ENCODE assay signal across 9 mouse cellular contexts in genomic region chr7:46013266-46014010, GRCm38 (mm10). TPM values are rescaled to one million over a fixed set of nuclear protein-coding genes. Genes with fewer than 3 reads are reported as not detected.
DNase-seq lines count a peak whose midpoint lies in the region.
"Had no signal": no experiment of that assay in that cellular context is flagged by ENCODE, and none has a peak within 500 bp of the region (broad histone marks: within the 10 kb centered on the region; RNA-seq: fewer than 3 reads in every experiment).

No protein-coding gene starts in this region.

- peak; percentile 8 to 61 for DNase-seq in layer of hippocampus, adult 18-20 months (ENCODE audit: low spot score in 2 of 2)
- DNase-seq in layer of hippocampus, postnatal 25 days (ENCODE audit: extremely low spot score in 1 of 2, low spot score in 1 of 2), result no peak
- peak; percentile 66 for DNase-seq in embryo, embryonic 9.5 days (ENCODE audit: extremely low spot score)
- no peak for DNase-seq in heart, embryonic 10.5 days (ENCODE audit: low spot score)
- peak; percentile 22 to 32 for DNase-seq in layer of hippocampus, adult 8-10 months (ENCODE audit: low spot score in 2 of 2)
- DNase-seq in midbrain, embryonic 10.5 days (ENCODE audit: low spot score), result peak; percentile 60
- no peak for DNase-seq in spleen, postnatal 10 days (ENCODE audit: low spot score in 2 of 2)
- DNase-seq in T-cell, adult 2 months (ENCODE audit: low spot score), result no peak

- peaks cover 21% of the 10 kb centered on the region for H3K4me1 ChIP-seq in heart, embryonic 10.5 days
- peaks cover 22% of the 10 kb centered on the region for H3K4me1 ChIP-seq in midbrain, embryonic 10.5 days

- no peaks in the 10 kb centered on the region for H3K9me3 ChIP-seq in heart, embryonic 10.5 days
- no peaks in the 10 kb centered on the region for H3K9me3 ChIP-seq in midbrain, embryonic 10.5 days (replicated peaks)

- 18% methylated on average over 9 of the region's 9 CpGs for WGBS in heart, embryonic 10.5 days
- 16% methylated on average over 9 of the region's 9 CpGs for WGBS in midbrain, embryonic 10.5 days

- H3K27ac ChIP-seq in heart, embryonic 10.5 days, result peak overlapping the region; percentile 62
- H3K27ac ChIP-seq in midbrain, embryonic 10.5 days (replicated peaks), result peak overlapping the region; percentile 73

- H3K27me3 ChIP-seq in heart, embryonic 10.5 days (ENCODE audit: insufficient read depth, poor library complexity, severe bottlenecking), result 0 out of 2 replicates have a peak, but pooled peaks cover 2% of the 10 kb centered on the region
- no peaks in the 10 kb centered on the region for H3K27me3 ChIP-seq in midbrain, embryonic 10.5 days (ENCODE audit: low read depth, poor library complexity, severe bottlenecking)
- H3K27me3 ChIP-seq: Patski had no signal

- no peaks in the 10 kb centered on the region for H3K36me3 ChIP-seq in heart, embryonic 10.5 days
- no peaks in the 10 kb centered on the region for H3K36me3 ChIP-seq in midbrain, embryonic 10.5 days

- no peak overlapping the region for H3K4me3 ChIP-seq in heart, embryonic 10.5 days
- peak overlapping the region; percentile 9 for H3K4me3 ChIP-seq in midbrain, embryonic 10.5 days

RNA-seq across cellular contexts. Expression of gene Abcc6, which starts 16.7 kb away (rescaled TPM):
- total RNA-seq in layer of hippocampus, adult 18-20 months (2021), result 1 to 10 TPM; 1.2 to 1.7 TPM
- 1 to 10 TPM; 2.3 to 4.3 TPM for total RNA-seq in layer of hippocampus, postnatal 25 days (2021)
- polyA plus RNA-seq in heart, embryonic 10.5 days (2016; fragmentation: Nextera tagmentation; extraction: Ambion mirVana), result 0.02 and 1.3 TPM in 2 replicates
- total RNA-seq in layer of hippocampus, adult 8-10 months (2022), result 1 to 10 TPM; 1.8 to 3.5 (median 2.6) TPM
- polyA plus RNA-seq in midbrain, embryonic 10.5 days (2016; fragmentation: Nextera tagmentation; extraction: Ambion mirVana), result 0.12 and 0.17 TPM in 2 replicates

RNA-seq across cellular contexts. Expression of gene Nomo1, which starts 20.1 kb away (rescaled TPM):
- 100 to 1,000 TPM in 1 of 2 experiments, 10 to 100 TPM in 1; 99.7 to 107 TPM for total RNA-seq in layer of hippocampus, adult 18-20 months (2021)
- total RNA-seq in layer of hippocampus, postnatal 25 days (2021), result 100 to 1,000 TPM; 103 to 109 TPM
- polyA plus RNA-seq in heart, embryonic 10.5 days (2016; fragmentation: Nextera tagmentation; extraction: Ambion mirVana), result 44.2 and 45.3 TPM in 2 replicates
- total RNA-seq in layer of hippocampus, adult 8-10 months (2022), result 100 to 1,000 TPM in 3 of 4 experiments, 10 to 100 TPM in 1; 96.7 to 108 (median 105) TPM
- polyA plus RNA-seq in midbrain, embryonic 10.5 days (2016; fragmentation: Nextera tagmentation; extraction: Ambion mirVana), result 29.9 and 31.0 TPM in 2 replicates

Comparison
In these comparisons a context has a peak if more than half of its experiments do, and no peak if none do; other contexts are left out.
1. DNase-seq: peak in layer of hippocampus, adult 18-20 months (2 of 2), embryo, embryonic 9.5 days (single experiment), layer of hippocampus, adult 8-10 months (2 of 2) and midbrain, embryonic 10.5 days (single experiment); none in layer of hippocampus, postnatal 25 days (0 of 2), heart, embryonic 10.5 days (single experiment), spleen, postnatal 10 days (0 of 2) and T-cell, adult 2 months (single experiment).